Mouse (Mus musculus): ENCODE data around the gene Cnih2. TPM values are rescaled to one million over a fixed set of nuclear protein-coding genes. Genes with fewer than 3 reads are reported as not detected.

Gene Cnih2
- polyA plus RNA-seq, 1 experiment, result 2.1 TPM

- no peak for TF ChIP-seq GATA1 (IDR thresholded peaks at IDR 0.05; ENCODE audit: low read length)
Measured at GRCm38 (mm10) chr19:5045531-5045930, 52.8 kb downstream of the Cnih2 start.

Other genes starting within 250 kb of the Cnih2 start
- gene Ctsf, start 243.4 kb downstream of the Cnih2 start, polyA plus RNA-seq (2012), result not detected in 2 replicates
- 0.50 and 0.64 TPM in 2 replicates for gene Actn3, start 220.6 kb downstream of the Cnih2 start, polyA plus RNA-seq (2012)
- gene Zdhhc24, start 219.9 kb downstream of the Cnih2 start, polyA plus RNA-seq (2012), result 2.4 and 3.2 TPM in 2 replicates
- gene Bbs1, start 191.9 kb downstream of the Cnih2 start, polyA plus RNA-seq (2012), result 3.6 and 4.9 TPM in 2 replicates
- 72.5 and 78.7 TPM in 2 replicates for gene Dpp3, start 170.2 kb downstream of the Cnih2 start, polyA plus RNA-seq (2012)
- 0.09 and 0.31 TPM in 2 replicates for gene Peli3, start 155.4 kb downstream of the Cnih2 start, polyA plus RNA-seq (2012)
- 79.7 and 109 TPM in 2 replicates for gene Mrpl11, start 136.4 kb downstream of the Cnih2 start, polyA plus RNA-seq (2012)
- gene Npas4, start 108.2 kb downstream of the Cnih2 start, polyA plus RNA-seq (2012), result not detected in 2 replicates
- gene Slc29a2, start 74.7 kb downstream of the Cnih2 start, polyA plus RNA-seq (2012), result 4.1 and 4.3 TPM in 2 replicates
- 10.8 and 12.4 TPM in 2 replicates for gene B4gat1, start 59.7 kb downstream of the Cnih2 start, polyA plus RNA-seq (2012)
- gene AC124502.3, start 59.6 kb downstream of the Cnih2 start, polyA plus RNA-seq (2012), result 0.15 and 0.33 TPM in 2 replicates
- 61.3 and 101 TPM in 2 replicates for gene Brms1, start 57.2 kb downstream of the Cnih2 start, polyA plus RNA-seq (2012)
- gene Rin1, start 48.0 kb downstream of the Cnih2 start, polyA plus RNA-seq (2012), result 1.1 TPM in 2 replicates
- 0.90 and 0.95 TPM in 2 replicates for gene Cd248, start 30.4 kb downstream of the Cnih2 start, polyA plus RNA-seq (2012)
- gene Tmem151a, start 13.0 kb downstream of the Cnih2 start, polyA plus RNA-seq (2012), result not detected in 2 replicates
- gene Yif1a, start 10.0 kb downstream of the Cnih2 start, polyA plus RNA-seq (2012), result 19.4 and 22.6 TPM in 2 replicates
- 249 and 315 TPM in 2 replicates for gene Rab1b, start 8.6 kb upstream of the Cnih2 start, polyA plus RNA-seq (2012)
- 9.0 and 11.6 TPM in 2 replicates for gene Klc2, start 20.0 kb upstream of the Cnih2 start, polyA plus RNA-seq (2012)
- gene Pacs1, start 174.6 kb upstream of the Cnih2 start, polyA plus RNA-seq (2012), result 47.4 and 54.1 TPM in 2 replicates
- 445 and 471 TPM in 2 replicates for gene Sf3b2, start 196.9 kb upstream of the Cnih2 start, polyA plus RNA-seq (2012)
- not detected in 2 replicates for gene Gal3st3, start 199.8 kb upstream of the Cnih2 start, polyA plus RNA-seq (2012)
- not detected in 2 replicates for gene Catsper1, start 237.2 kb upstream of the Cnih2 start, polyA plus RNA-seq (2012)